Mouse (Mus musculus) left cerebral cortex, adult 9 months (tissue): Measurements from ENCODE around the gene Tppp.
"Not testable (repeated sequence)": the region's sequence is repeated elsewhere in the genome, so short reads cannot be mapped to it uniquely, and the experiment has no call there.

Experiments
- DNase-seq, 2 experiments: peaks; one replicate each; pipeline ENCODE4 v3.0.0; 2022; ENCODE audit warnings: low spot score in 2 of 2

Gene Tppp

GRCm38 (mm10) chr13:74025151-74026081, 16.2 kb downstream of the Tppp start:
- DNase-seq, result no peak

GRCm38 (mm10) chr13:74026215-74026614, 17.0 kb downstream of the Tppp start:
- peak in 1 of 2 experiments; percentile 39 for DNase-seq

- DNase-seq, result peak in 1 of 2 experiments; percentile 58
Measured at GRCm38 (mm10) chr13:74028116-74028515, 18.9 kb downstream of the Tppp start.

- DNase-seq, result no peak
Measured at GRCm38 (mm10) chr13:74029013-74029412, 19.8 kb downstream of the Tppp start.

GRCm38 (mm10) chr13:74030691-74031090, 21.5 kb downstream of the Tppp start:
- no peak for DNase-seq

- DNase-seq, result no peak
Measured at GRCm38 (mm10) chr13:74031133-74031532, 21.9 kb downstream of the Tppp start.

GRCm38 (mm10) chr13:74034756-74035155, 25.5 kb downstream of the Tppp start:
- DNase-seq, result no peak

- DNase-seq, result no peak
Measured at GRCm38 (mm10) chr13:74035776-74036175, 26.6 kb downstream of the Tppp start.

- no peak for DNase-seq
Measured at GRCm38 (mm10) chr13:74039926-74040325, 30.7 kb downstream of the Tppp start.

GRCm38 (mm10) chr13:74056194-74056593, 47.0 kb downstream of the Tppp start:
- DNase-seq, result no peak

- no peak for DNase-seq
Measured at GRCm38 (mm10) chr13:74058081-74058480, 48.9 kb downstream of the Tppp start.

- DNase-seq, result peak in 1 of 2 experiments; percentile 86
Measured at GRCm38 (mm10) chr13:74061613-74062377, 52.6 kb downstream of the Tppp start, which contains the start of gene Cep72. Gene Cep72 (minus strand): TSS chr13:74062299.

GRCm38 (mm10) chr13:74062378-74063128, 53.3 kb downstream of the Tppp start:
- DNase-seq, result no peak

- no peak for DNase-seq
Measured at GRCm38 (mm10) chr13:74063340-74064050, 54.3 kb downstream of the Tppp start.

- no peak for DNase-seq
Measured at GRCm38 (mm10) chr13:74066576-74066975, 57.4 kb downstream of the Tppp start.

- not testable (repeated sequence) for DNase-seq
Measured at GRCm38 (mm10) chr13:74071244-74071643, 62.0 kb downstream of the Tppp start.

GRCm38 (mm10) chr13:74071714-74072113, 62.5 kb downstream of the Tppp start:
- DNase-seq, result no peak

GRCm38 (mm10) chr13:74073369-74073768, 64.2 kb downstream of the Tppp start:
- DNase-seq, result no peak
